Mouse (Mus musculus) midbrain, embryonic 14.5 days (tissue): ENCODE measurements around the gene Tekt5. TPM values are rescaled to one million over a fixed set of nuclear protein-coding genes. Genes with fewer than 3 reads are reported as not detected.

Experiments
- ATAC-seq: fragments of 200-750 bp; cut with Nextera tagmentation; 2 replicates; pipeline ENCODE4 v1.8.0; 2017; ENCODE audit warnings: moderate number of reproducible peaks, moderate library complexity; ENCODE audit not compliant: low FRiP score, low TSS enrichment
- DNase-seq: peaks from one replicate; pipeline ENCODE4 v3.0.0-alpha.2; 2015
- H3K27ac ChIP-seq: fragments of 300-500 bp; sonication (generic); replicated peaks from 2 replicates; pipeline ENCODE4 v1.5.1; 2014; ENCODE audit warnings: mild to moderate bottlenecking, low read depth, low read length, moderate library complexity
- H3K27me3 ChIP-seq: fragments of 300-500 bp; sonication (generic); 2 replicates; pipeline ENCODE4 v1.6.1; 2014; ENCODE audit warnings: low read length, control low read depth, mixed read lengths; ENCODE audit not compliant: control insufficient read depth, insufficient read depth
- H3K36me3 ChIP-seq: fragments of 300-500 bp; sonication (generic); 2 replicates; pipeline ENCODE4 v1.6.1; 2014; ENCODE audit warnings: low read length, control low read depth; ENCODE audit not compliant: control insufficient read depth, insufficient read depth
- H3K4me1 ChIP-seq: fragments of 300-500 bp; sonication (generic); 2 replicates; pipeline ENCODE4 v1.6.1; 2014; ENCODE audit warnings: mild to moderate bottlenecking, antibody characterized with exemption, low read length, control low read depth; ENCODE audit not compliant: control insufficient read depth, insufficient read depth
- H3K4me2 ChIP-seq: fragments of 300-500 bp; sonication (generic); 2 replicates; pipeline ENCODE4 v1.6.1; 2014; ENCODE audit warnings: mild to moderate bottlenecking, low read length, moderate library complexity
- H3K4me3 ChIP-seq: fragments of 300-500 bp; sonication (generic); replicated peaks from 2 replicates; pipeline ENCODE4 v1.5.1; 2014; ENCODE audit warnings: low read depth, low read length
- H3K9ac ChIP-seq: fragments of 300-500 bp; sonication (generic); replicated peaks from 2 replicates; pipeline ENCODE4 v1.6.1; 2014; ENCODE audit warnings: mild to moderate bottlenecking, low read length, moderate library complexity
- H3K9me3 ChIP-seq: fragments of 300-500 bp; sonication (generic); 2 replicates; pipeline ENCODE4 v1.6.1; 2016; ENCODE audit warnings: low read length, control low read depth, mixed read lengths; ENCODE audit not compliant: control insufficient read depth
- WGBS: fragments of 180-500 bp; shearing (Covaris S2); extraction: QIAGEN DNeasy Blood & Tissue Kit; methylation state at CpG from one replicate; pipeline ENCODE4 v1.1.7; 2014; 5-methylcytosine and 5-hydroxymethylcytosine counted together
- polyA plus RNA-seq: library from polyadenylated mRNA; unstranded; fragments of >200 nt; fragmentation: Nextera tagmentation; extraction: Ambion mirVana; gene quantifications from 2 replicates; pipeline ENCODE4 v1.2.1, GENCODE M21; 2014

Tekt5 gene
- polyA plus RNA-seq, 1 experiment from 2014 or later: 7.2 TPM

DNA sequence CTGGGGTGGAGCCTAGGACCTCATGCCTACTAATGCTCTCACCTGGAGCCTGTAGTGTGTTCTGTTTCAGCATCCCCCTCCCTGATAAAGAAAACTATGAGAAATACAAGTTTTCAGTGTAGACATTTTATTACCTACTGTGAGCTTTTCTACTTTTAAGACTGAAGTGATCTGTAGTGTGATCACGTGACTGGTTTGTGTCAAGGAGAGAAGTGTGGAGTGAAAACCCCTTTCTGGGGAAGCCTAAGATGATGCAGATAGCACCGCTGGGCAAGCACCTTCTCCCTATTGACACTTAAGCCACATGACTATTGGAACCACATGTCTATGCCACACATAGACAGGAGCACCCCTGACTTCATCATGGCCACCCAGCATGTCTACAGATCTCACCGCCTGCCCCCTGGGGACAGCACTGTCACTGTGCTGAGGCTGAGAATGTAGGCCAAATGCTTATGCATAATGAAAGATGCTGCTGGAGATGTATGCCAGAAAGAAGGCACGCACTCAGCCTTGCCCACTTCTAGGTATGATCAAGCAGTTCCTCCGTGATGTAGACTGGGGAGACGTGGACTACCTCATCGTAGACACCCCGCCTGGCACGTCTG lies 25.3 kb upstream of the Tekt5 start:
- peaks cover 93% of the 10 kb centered on the region for H3K36me3 ChIP-seq
- ATAC-seq (no peak), DNase-seq (no peak)
- H3K9me3 ChIP-seq: no peaks in the 10 kb centered on the region
- H3K4me2 ChIP-seq: no peak overlapping the region
- no peak overlapping the region for H3K4me3 ChIP-seq
- no peaks in the 10 kb centered on the region for H3K27me3 ChIP-seq
- 96% methylated on average over 9 of the region's 9 CpGs for WGBS
- no peaks in the 10 kb centered on the region for H3K4me1 ChIP-seq
- no peak overlapping the region for H3K9ac ChIP-seq
- no peak overlapping the region for H3K27ac ChIP-seq

DNA sequence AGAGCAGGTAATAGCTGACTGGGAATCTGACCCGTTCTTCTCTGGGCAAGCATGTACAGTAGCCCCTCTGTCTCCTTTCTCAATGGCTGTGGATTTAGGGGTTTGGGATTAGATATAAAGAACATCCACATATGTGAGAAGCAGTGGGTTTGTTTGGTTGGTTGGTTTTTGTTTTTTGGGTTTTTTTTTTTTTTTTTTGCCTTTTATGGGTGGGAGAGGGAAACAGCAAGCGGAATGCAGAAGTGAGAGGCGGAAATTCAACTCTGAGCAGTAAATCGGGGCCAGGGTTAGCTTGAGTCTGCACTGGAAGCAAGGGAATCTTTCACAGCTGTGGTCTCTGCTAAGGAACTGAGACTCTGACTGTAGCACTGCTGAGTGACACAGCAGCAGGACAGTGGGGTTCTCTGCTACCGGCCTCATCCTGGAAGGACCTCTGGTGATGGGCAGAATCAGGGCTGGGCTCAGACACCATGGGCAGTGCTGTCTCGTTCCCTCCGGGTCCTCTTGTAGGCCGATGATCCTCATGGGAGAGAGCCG lies 22.5 kb upstream of the Tekt5 start:
- Histone ChIP-seq H3K4me1 (peaks cover under 1% of the 10 kb centered on the region; the same call in 1 of the 2 replicates), H3K4me2 (no peak overlapping the region), H3K36me3 (peaks cover 83% of the 10 kb centered on the region), H3K9me3 (no peaks in the 10 kb centered on the region), H3K27me3 (no peaks in the 10 kb centered on the region), H3K4me3 (no peak overlapping the region), H3K9ac (no peak overlapping the region), H3K27ac (no peak overlapping the region)
- WGBS: 94% methylated on average over 9 of the region's 9 CpGs
- ATAC-seq (no peak), DNase-seq (no peak)

DNA sequence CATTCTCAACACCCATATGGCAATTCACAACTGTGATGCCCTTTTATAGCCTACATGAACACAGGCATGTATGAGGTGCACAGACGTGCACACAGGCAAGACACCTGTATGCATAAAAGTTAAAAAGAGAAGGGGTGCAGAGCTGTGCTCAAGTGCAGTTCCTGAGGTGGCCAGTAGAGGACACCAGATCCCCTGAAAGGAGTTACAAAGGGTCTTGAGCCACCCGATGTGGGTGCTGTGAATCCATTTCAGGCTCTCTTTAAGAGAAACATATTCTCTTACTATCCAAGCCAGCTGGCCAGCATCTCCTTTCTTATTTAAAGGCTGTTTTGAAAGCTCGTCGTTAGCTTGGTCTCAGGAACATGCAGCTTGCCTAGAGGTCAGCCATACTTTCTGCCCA lies 21.6 kb upstream of the Tekt5 start:
- Histone ChIP-seq H3K9ac (no peak overlapping the region), H3K36me3 (peaks cover 74% of the 10 kb centered on the region), H3K4me3 (no peak overlapping the region), H3K27ac (no peak overlapping the region), H3K4me2 (no peak overlapping the region), H3K9me3 (no peaks in the 10 kb centered on the region), H3K27me3 (no peaks in the 10 kb centered on the region), H3K4me1 (peaks cover 6% of the 10 kb centered on the region)
- no peak for DNase-seq
- WGBS: 95% methylated on average over 4 of the region's 4 CpGs
- no peak for ATAC-seq

DNA sequence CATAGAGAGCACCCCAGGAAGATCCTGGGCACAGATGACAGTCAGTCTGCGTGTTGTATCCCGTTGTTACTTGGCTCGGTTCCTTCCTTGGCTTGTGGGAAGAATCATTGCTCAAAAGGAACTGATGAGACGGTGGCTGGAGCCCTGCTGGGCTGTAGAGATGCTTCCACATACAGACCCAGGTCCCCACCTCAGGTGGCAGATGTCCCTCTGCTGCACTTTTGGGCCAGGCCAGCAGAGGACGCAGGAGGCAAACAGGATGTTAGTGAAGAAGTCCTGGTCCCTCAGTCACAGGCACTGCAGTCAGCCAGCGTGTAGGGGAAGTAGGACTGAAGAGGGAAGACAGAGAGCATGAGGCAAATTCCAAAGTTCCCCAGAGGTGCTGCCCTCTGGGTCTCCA lies 20.7 kb upstream of the Tekt5 start:
- Histone ChIP-seq H3K4me2 (no peak overlapping the region), H3K27me3 (no peaks in the 10 kb centered on the region), H3K9me3 (no peaks in the 10 kb centered on the region), H3K27ac (no peak overlapping the region), H3K9ac (no peak overlapping the region), H3K4me3 (no peak overlapping the region), H3K36me3 (peaks cover 65% of the 10 kb centered on the region), H3K4me1 (peaks cover 9% of the 10 kb centered on the region)
- DNase-seq (no peak), ATAC-seq (no peak)
- 79% methylated on average over 6 of the region's 6 CpGs for WGBS

DNA sequence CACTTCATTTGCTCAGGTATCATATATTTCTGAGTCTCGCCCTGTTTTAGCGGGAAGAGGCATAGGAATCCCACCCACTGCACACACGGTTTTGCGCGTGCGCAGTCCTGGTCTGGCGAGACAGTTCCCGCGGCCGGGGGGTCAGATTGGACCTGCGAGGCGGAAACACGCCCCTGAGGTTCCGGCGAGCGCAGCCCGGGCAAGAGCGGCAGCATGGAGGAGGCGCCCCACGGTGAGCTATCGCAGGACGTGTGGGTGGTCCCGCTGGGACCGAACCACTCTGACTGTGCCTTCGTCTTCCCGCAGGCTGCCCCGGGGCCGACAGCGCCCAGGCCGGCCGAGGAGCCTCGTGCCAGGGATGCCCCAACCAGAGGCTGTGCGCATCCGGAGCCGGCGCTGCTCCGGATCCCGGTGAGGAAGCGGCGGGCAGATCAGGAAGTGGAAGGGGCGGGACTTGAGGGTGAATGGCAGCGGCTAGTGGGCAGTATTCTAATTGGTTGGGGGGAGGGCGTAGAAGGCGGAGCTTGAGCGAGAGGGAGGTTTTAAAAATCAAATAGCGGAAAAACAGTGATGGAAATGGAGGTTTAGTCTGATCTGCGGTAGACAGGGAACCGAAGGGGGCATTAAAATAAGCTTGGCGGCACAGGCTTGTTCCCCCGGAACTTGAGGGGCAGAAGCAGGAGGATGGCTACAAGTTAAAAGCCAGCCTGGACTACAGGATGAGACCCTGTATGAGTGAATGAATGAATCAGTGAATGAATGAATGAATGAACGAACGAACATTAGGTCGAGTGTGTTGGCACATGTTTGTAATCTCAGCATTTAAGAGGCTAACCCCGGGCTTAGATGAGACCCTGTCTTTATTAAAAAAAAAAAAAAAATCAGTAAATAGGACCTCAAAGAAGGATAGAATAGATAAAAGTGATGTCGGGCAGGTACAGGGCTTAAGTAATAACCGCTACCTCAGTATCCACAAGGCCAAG lies 16.8 kb upstream of the Tekt5 start, which contains the start of gene Nubp1:
TSS of gene Nubp1 (plus strand) at position 185 of the 983 bp plus-strand sequence.
- peak; percentile 97 for ATAC-seq
- Histone ChIP-seq H3K36me3 (peaks cover 31% of the 10 kb centered on the region), H3K9ac (peak within 1 kb of the TSS; percentile 65), H3K27ac (peak within 1 kb of the TSS; percentile 94), H3K4me1 (peaks cover 10% of the 10 kb centered on the region), H3K4me2 (peak within 1 kb of the TSS; percentile 62), H3K27me3 (no peaks in the 10 kb centered on the region), H3K4me3 (peak within 1 kb of the TSS; percentile 64), H3K9me3 (no peaks in the 10 kb centered on the region)
- WGBS: 3% methylated on average over 56 of the region's 56 CpGs
- peak; percentile 99 for DNase-seq

DNA sequence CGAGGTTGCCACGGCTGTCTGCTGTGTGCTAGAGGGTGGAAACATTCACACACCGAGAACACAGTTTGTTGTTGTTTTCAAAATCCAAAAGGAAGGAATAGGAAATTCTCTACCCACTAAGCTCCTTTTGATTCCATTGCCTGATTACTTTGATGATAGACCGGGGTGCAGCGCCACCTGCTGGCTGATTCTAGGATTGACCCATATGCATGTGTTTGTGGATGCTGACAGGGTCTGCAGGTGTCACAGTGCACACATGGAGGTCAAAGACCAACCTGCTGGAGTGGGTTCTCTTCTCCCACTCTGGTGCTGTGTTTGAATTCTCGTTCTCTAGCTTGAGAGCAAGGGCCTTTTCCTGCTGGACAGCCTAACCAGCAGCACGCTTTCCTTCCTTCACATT lies 3.9 kb upstream of the Tekt5 start:
- 33% methylated on average over 7 of the region's 7 CpGs for WGBS
- peak; percentile 90 for DNase-seq
- H3K27ac ChIP-seq: no peak overlapping the region
- H3K4me1 ChIP-seq: no peaks in the 10 kb centered on the region
- ATAC-seq: no peak
- H3K9ac ChIP-seq: no peak overlapping the region
- no peaks in the 10 kb centered on the region for H3K36me3 ChIP-seq
- H3K9me3 ChIP-seq: no peaks in the 10 kb centered on the region
- no peak overlapping the region for H3K4me3 ChIP-seq
- H3K27me3 ChIP-seq: peaks cover 2% of the 10 kb centered on the region; the same call in 1 of the 2 replicates
- H3K4me2 ChIP-seq: no peak overlapping the region

DNA sequence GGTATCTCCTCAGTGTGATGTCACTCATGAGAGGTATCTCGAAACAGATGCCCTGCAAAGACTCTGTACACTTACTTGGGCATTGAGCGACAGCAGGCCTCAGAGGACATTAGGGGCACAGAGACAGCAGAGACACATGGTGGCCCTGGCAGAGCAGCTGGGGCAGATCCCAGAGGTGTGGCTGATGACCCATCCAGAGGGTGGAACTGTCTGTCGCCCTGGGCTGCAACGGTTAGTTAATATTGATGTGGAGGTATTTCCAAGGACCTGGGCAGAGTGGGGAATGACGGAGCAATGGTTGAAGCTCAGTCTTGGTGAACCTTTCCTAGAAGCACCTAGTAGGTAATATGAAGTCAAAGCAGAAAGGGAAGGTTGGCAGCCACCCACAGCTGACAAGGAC lies 3.5 kb upstream of the Tekt5 start:
- H3K27ac ChIP-seq: no peak overlapping the region
- peaks cover 2% of the 10 kb centered on the region; the same call in 1 of the 2 replicates for H3K27me3 ChIP-seq
- no peak overlapping the region for H3K4me2 ChIP-seq
- ATAC-seq (no peak), DNase-seq (no peak)
- no peaks in the 10 kb centered on the region for H3K9me3 ChIP-seq
- 73% methylated on average over 5 of the region's 5 CpGs for WGBS
- no peak overlapping the region for H3K9ac ChIP-seq
- H3K4me1 ChIP-seq: no peaks in the 10 kb centered on the region
- no peaks in the 10 kb centered on the region for H3K36me3 ChIP-seq
- no peak overlapping the region for H3K4me3 ChIP-seq

DNA sequence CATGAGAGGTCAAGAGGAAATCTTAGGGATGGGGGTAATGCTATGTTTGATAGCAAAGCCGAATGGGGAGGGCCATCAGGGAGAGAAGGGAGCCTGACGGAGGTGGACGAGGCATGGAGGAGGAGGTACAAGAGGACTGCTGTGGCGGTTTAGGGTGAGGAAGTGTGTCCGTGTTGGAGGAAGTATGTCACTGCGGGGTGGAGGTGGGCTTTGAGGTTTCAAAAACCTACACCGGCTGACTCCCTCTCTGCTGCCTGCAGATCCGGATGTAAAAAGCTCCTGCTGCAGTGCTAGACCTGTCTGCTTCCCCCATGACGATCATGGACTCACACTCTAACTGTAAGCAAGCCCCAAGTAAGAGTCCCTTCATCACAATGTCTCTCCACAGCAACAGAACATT lies 2.7 kb downstream of the Tekt5 start:
- H3K9ac ChIP-seq: no peak overlapping the region
- no peak overlapping the region for H3K27ac ChIP-seq
- peaks cover 2% of the 10 kb centered on the region; the same call in 1 of the 2 replicates for H3K27me3 ChIP-seq
- 88% methylated on average over 9 of the region's 9 CpGs for WGBS
- H3K36me3 ChIP-seq: no peaks in the 10 kb centered on the region
- ATAC-seq (no peak), DNase-seq (no peak)
- no peaks in the 10 kb centered on the region for H3K9me3 ChIP-seq
- no peak overlapping the region for H3K4me2 ChIP-seq
- no peak overlapping the region for H3K4me3 ChIP-seq
- no peaks in the 10 kb centered on the region for H3K4me1 ChIP-seq
